Mouse (Mus musculus) stomach, postnatal 0 days (tissue): Measurements from ENCODE around the gene Khdc3.

Experiments
- CTCF ChIP-seq: IDR thresholded peaks from 2 replicates; pipeline ENCODE4 v1.5.1; 2016; ENCODE audit warnings: antibody characterized with exemption, low read depth, mild to moderate bottlenecking, moderate library complexity
- EP300 ChIP-seq: optimal IDR thresholded peaks from 2 replicates; pipeline ENCODE3; 2016; ENCODE audit warnings: antibody characterized with exemption

DNA sequence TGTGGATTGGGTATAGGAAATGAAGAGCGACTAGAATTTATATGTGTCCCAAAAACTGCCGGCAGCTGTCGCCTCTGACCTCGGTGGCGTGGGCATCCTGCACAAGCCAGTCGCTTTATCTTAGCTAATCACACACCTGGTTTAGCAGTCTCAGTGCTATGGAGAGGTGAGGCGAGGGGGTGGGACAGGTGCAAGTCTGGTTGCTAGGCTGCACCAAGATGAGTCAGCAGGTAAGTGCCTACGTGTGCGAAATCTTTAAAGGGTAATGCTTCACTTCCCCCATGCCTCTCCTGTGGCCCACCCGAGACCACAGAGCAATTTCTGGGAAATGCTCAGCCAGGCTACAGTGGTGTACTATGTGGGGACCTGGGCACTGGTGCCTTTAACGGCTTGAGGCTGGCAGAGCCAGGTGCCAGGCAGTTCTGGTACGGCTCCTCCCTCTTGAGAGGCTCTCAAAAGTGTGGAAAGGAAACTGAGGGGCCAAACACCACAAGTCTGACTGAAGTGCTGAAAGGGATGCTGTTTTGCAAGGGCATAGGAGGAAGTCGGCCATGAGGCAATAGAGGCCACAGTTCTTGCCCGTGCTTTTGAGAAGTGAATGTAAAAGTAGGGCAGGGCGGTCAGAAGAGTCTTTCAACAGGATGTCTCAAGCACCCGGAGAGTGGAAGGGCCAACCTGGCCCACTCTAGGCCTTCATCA, 12.3 kb upstream of the Khdc3 start:
- no peak for TF ChIP-seq CTCF
- no peak for TF ChIP-seq EP300
